Mouse (Mus musculus): ENCODE measurements around the gene Pip4k2a.

DNA sequence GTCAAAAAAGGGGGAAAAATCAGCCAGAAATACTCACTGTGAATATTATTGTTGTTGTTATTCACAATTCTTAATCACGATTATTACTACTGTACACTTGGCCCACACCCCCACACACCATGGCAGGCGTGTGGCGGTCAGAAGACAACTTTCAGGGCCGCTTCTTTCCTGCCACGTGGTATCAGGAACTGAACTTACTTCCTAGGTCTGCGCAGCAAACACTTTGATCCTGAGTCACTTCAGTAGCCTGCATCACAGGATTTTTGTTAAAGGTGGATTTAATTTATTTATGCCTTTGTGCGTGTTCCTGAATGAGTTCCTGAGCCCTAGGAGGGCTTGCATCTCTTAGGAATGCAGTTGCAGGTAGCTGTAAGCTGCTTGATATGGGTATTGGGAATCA, 49.2 kb downstream of the Pip4k2a start:
- TF ChIP-seq CTCF (IDR thresholded peaks at IDR 0.05; ENCODE audit: low read depth) = no peak
- TF ChIP-seq EP300 (IDR thresholded peaks at IDR 0.05; ENCODE audit: low read depth) = no peak

Measured in liver, embryonic 14.5 days (tissue).